Mouse (Mus musculus) G1E (cell line): ENCODE data around the gene Exo5.

Source experiments
- CTCF ChIP-seq: IDR thresholded peaks from 2 replicates; pipeline ENCODE4 v1.5.1; 2012; ENCODE audit warnings: low read depth, low read length, inconsistent platforms, mixed read lengths
- GATA1 ChIP-seq: IDR thresholded peaks from 2 replicates; pipeline ENCODE4 v1.6.1; 2012; ENCODE audit warnings: borderline replicate concordance, low read length, inconsistent platforms, mixed read lengths
- TAL1 ChIP-seq: conservative IDR thresholded peaks from 2 replicates; pipeline ENCODE4 v1.6.1; 2012; ENCODE audit warnings: low read depth, low read length, inconsistent platforms, mixed read lengths

DNA sequence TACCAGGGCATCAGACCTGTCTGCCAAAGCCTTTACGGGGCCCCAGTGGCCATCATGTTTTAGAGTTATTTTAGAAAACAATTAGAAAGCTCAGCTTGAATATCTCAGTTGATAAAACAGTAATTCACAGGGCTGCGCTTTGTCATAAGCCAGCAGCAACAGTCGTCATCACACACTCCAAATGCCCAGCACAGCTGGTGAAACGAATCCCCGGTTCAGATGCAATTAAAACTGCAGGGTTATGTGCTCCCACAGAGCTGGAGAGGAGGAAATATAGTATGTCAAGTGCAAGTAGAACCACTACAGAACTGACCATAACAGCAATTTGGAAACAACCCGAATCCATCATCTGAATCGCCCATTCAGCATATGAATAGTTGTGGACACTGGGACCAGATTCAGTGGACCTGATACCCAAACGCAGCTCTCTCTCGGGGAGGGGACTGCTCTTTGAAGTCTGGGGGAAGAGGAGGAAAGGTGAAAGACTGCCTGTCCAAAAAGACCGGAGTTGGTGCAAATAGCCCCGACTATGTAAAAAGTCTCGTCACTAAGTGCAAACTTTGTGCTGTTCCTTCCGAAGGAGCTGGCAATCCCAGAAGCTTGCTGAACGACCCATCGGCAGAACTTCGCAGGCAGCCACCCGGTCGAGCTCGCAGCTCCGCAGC, 26.1 kb upstream of the Exo5 start:
- TF ChIP-seq CTCF (no peak), GATA1 (no peak), TAL1 (no peak)
